Mouse (Mus musculus) erythroblast, adult 5-6 weeks (primary cell): ENCODE data around the gene Spata20. TPM values are rescaled to one million over a fixed set of nuclear protein-coding genes. Genes with fewer than 3 reads are reported as not detected.

Experiments
- ATAC-seq: replicated peaks from 2 replicates; pipeline ENCODE4 v1.8.0; 2016; ENCODE audit warnings: moderate number of reproducible peaks, mild to moderate bottlenecking, moderate TSS enrichment, inconsistent platforms; ENCODE audit not compliant: poor library complexity, low FRiP score, severe bottlenecking
- total RNA-seq, 2 experiments: library from RNA; stranded (forward) in 1 of 2; stranded (reverse) in 1 of 2; fragments of 150-400 nt in 1 of 2; fragments of 200-764, 138-1000 nt in 1 of 2; gene quantifications; 2 replicates each; pipeline versions ENCODE4 v1.2.3 to v1.2.4; 2015 to 2017; ENCODE audit warnings: low replicate concordance in 2 of 2

The Spata20 gene
- total RNA-seq (2015; ENCODE audit: low replicate concordance) (not detected in 2 replicates), total RNA-seq (2017; ENCODE audit: low replicate concordance) (not detected in 2 replicates)

DNA sequence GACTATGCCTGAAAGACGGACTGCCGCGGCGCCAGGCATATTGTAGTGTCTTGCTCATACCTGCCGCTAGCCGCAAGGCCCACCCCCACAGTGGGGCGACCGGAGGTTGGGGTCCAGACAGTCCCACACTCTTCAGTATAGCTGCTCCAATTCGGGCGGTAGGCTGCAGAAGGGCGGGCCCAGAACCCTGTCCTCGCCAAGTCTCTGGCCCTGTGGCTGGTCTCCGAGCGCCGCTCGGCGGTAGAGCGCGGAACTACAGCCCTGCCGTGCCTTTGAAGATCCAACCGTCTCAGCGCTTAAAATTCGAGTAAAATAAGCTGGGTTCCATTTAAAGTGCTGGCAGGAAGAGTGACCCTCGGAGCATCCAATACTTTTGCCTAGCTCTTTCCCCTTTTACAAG lies at the start of gene Spata20:
Gene Spata20 (minus strand): TSS at position 179 of the 400 bp plus-strand sequence.
- ATAC-seq: peak; percentile 72

- ATAC-seq: no peak
These were observed 47.2 kb upstream of the Spata20 start for GRCm38 (mm10) chr11:94533171-94533570.

- no peak for ATAC-seq
These were observed 42.9 kb upstream of the Spata20 start for GRCm38 (mm10) chr11:94528879-94529278.

- no peak for ATAC-seq
These were observed 40.3 kb upstream of the Spata20 start for GRCm38 (mm10) chr11:94526171-94526879.

GRCm38 (mm10) chr11:94521219-94521843 lies 35.4 kb upstream of the Spata20 start, which contains the start of gene Mycbpap:
Gene Mycbpap (minus strand): TSS chr11:94521742.
- no peak for ATAC-seq

GRCm38 (mm10) chr11:94513452-94513851 lies 27.5 kb upstream of the Spata20 start:
- ATAC-seq: no peak

DNA sequence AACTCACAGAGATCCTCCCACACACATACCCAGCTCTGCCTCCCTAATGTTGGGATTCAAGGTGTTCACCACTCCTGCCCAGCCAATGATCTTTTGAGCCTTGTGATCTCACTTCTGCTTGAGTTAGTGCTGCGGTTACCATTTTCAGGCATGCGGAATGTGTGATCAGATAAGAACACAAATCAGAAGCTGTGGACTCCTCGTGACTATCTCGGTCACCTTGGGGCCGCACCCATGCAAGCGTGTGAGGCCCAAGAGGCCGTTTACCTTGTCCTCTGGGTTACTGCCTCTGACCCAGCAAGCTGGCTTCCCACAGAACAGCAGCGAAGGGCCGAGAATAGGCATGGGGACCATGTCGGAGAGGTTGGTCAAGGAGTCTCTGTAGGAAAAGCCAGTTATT lies 23.0 kb upstream of the Spata20 start:
- no peak for ATAC-seq

- no peak for ATAC-seq
These were observed 15.5 kb upstream of the Spata20 start for GRCm38 (mm10) chr11:94501482-94501881.

DNA sequence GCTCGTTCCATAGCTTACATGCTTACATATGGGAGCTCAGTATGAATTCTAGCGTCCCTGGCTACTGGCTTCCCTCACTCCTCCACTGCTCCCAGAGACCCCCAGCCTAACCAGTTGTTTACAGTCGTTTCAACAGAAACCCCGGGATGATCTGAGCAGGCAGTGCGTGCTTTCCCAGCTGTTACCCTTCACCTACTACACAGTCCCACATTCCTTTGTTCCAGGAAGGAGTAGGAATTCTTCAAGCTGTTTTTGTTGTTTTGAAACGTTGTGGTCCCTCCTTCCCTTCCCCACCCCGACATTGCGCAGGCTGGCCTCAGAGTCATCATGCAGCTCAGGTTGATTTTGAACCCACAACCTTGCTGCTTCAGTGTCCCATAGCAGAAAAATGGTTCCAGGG lies 14.4 kb upstream of the Spata20 start:
- ATAC-seq: no peak

GRCm38 (mm10) chr11:94499661-94500152 lies 13.7 kb upstream of the Spata20 start, which contains the start of gene Epn3:
Gene Epn3 (minus strand): TSS chr11:94499974.
- ATAC-seq: no peak

DNA sequence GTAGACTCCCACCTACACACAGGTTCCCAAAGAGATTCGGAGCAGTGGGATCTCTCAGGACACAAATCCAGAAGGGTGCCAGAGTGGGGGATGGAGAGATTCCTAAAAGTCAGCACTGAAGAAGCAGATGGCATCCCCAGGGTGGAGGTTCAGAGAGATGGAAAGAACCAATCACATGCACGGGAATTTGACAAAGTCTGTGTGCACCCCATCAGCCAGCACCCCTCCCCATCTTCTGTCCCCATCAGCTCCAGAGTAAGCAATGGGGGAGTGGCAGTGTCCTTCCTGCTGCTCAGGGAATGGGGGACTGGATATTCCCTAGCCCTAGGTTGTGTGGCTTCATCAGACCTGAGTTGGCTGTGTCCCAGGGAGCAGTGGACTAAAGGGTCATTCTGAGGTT lies 13.1 kb upstream of the Spata20 start:
- no peak for ATAC-seq

- ATAC-seq: no peak
These were observed 12.4 kb upstream of the Spata20 start for GRCm38 (mm10) chr11:94498093-94498996.

DNA sequence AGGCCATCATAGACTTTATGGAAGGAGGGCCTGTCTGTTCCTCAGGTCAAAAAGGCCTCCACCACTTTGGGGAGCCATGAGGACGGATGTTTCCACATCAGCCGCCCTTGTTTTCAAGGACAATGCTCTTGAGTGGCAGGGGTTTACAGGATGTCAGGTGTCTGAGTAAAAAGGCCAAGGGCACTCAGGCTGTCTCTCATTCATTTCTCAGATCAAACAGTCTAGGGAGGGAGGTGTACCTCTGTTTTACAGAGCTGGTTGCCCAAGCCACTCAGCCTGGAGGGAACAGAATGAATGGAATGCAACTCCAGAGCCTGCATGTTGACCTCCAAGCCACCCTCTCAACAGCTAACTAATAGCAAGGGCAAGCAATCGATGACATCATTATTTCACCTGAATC lies 9.4 kb upstream of the Spata20 start:
- no peak for ATAC-seq

DNA sequence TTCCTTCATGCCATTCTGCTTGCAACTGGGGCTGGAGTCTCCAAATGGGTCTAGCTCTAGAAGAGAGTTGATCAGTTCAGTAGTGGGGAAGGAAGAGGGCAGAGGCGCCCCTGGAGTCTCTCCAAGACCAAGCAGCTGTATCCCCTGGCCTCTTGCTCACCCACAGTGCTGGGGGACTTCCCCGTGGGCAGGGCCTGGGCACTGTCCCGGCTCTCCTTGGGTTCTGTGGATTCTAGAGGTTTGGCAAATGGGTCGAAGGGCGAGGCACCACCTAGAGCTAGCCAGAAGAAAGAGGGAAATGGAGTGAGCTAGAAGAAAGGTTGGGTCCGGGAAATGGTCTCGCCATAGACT lies 5.7 kb upstream of the Spata20 start:
- no peak for ATAC-seq

GRCm38 (mm10) chr11:94491035-94491748 lies 5.2 kb upstream of the Spata20 start:
- no peak for ATAC-seq

DNA sequence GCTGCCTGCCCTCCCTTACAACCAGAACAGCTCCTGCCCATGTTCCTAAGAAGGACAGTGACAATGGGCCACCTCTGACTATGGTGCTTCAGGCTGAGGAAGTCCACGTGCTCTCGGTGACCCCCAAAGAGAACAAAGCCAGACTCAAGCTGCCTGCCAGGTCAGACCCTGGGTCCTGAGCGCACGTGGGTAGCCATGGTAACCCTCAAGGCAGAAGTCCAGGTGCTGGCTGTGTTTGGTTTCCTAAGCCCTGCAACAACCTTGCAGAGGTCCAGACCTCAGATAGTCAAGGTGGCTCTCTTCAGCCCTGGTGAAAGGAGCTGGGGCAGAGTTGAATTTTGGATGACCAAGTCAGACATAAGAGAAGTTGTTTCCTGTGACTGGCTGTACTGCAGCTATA lies 3.8 kb upstream of the Spata20 start:
- ATAC-seq: no peak

GRCm38 (mm10) chr11:94488767-94489533 lies 3.0 kb upstream of the Spata20 start:
- ATAC-seq: no peak

DNA sequence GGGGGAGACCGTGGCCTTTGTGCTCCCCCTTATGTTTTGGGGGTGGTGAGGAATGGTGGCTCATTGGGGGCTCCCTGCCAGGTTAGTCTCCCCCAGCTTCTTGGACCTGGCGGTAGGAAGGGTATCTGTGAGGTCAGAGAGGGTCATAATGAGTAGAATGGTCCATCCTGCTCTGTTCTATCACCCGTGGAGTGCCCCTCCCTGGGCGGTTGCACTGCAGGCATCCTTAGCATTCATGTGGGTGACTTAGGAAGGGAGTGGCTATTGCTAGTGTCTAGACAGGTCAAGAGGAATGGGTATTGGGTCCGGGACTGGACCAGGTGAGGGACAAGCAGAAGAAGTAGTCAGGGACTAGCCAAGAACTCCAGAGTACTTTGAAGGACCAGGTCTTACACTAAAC lies 756 bp downstream of the Spata20 start:
- no peak for ATAC-seq

DNA sequence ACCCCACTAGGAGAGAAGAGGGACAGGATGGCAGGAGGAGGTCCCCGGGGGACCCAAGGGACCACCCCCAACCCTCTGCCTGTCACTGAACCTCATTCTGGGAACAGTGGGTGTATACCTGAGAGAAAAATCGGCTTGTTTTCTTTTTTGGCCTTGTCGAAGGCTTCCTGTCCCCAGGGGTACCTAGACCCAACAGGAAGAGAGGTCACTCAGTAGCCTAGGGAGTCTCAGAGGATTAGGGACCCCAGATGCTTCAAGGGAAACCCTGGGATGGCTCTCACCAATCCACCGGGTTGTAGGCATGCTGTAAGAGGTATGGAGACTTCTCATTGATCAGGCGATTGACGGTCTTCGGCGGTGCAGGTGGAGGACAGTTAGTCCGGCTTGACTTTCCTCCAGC lies 1.3 kb downstream of the Spata20 start:
- no peak for ATAC-seq
